Mouse (Mus musculus) cerebellum, adult 9-11 months (tissue): ENCODE results near the gene Zc3h7a.
A peak's percentile ranks its signal among the peaks of the same experiment; 100 is the strongest.
"Not testable (repeated sequence)": the region's sequence is repeated elsewhere in the genome, so short reads cannot be mapped to it uniquely, and the experiment has no call there.

ENCODE experiments used
- DNase-seq: peaks from one replicate; pipeline ENCODE4 v3.0.0; 2022

Zc3h7a gene

DNA sequence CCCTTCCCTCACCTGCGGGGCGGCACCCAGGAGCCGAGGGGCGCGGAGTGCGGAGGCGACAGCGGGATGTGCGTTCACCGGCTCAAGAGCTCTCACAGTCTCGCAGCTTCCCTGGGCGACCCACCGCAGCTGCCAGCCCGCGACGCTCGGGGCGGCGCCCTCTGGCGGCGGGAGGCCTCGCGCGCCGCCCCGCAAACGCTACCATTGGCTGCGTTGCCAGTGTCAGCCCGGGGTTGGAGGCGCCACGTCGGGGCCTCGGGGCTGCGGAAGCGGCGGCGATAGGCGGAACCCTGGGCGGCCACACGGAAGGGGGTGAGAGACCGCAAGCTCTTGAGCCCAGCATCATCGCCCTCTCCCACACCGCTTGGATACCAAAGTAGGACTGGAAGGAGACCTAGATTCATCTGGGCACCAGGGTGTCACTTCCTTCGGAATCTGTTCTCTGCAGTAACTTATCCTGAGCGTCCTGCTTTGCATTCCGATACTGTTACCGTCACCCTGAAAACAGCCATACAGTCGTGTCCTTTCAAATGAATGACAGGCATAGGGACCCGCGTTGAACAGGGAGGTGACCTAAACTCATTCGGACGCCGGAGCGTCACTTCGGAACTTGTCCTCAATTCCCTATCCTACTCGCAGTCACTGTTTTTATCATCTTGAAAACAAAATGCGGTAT, at the start of gene Zc3h7a:
Gene Zc3h7a, minus strand, starts transcription at position 186 of the 676 bp plus-strand sequence.
- peak; percentile 92 for DNase-seq

- no peak for DNase-seq
These were observed 41.6 kb upstream of the Zc3h7a start for GRCm38 (mm10) chr16:11217801-11218200.

DNA sequence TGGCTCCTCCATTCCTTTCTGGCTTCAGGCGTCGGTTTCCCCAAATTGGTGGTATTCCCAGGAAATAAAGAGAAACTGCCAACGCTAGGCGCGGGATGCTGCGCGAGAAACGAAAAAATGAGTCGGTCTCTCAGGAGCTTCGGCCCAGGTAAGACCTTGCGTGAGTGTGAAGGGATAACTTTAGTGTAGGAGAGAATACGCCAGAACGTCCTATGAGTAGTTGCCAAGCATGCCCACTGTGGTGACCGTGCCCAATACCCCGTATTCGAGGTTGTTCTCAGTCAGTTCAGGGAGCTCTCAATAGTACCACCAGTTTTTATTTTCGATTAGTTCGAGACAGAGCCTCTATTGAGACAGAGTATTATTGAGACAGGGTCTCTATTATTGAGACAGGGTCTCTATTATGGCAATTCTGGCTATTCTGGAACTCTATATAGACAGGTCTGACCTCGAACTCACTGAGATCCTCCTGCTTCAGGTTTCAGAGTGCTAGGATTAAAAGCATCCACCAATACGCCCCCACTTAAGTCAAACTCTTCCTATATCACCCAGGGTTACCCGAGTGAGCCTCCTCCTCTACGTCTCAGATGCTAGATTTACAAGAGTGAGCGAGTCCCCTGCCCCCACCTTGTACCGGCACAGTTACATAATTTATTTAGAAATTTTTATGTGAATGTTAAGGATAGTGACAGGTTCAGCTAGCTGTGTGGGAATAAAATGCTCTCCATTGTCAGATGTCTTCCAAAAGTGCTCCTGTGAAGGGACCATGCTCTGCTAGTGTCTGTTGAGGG, 27.6 kb upstream of the Zc3h7a start:
- no peak for DNase-seq

GRCm38 (mm10) chr16:11202571-11203554, 26.7 kb upstream of the Zc3h7a start, which contains the start of gene Rsl1d1:
Gene Rsl1d1, minus strand, starts transcription at chr16:11203331.
- DNase-seq = peak; percentile 89

DNA sequence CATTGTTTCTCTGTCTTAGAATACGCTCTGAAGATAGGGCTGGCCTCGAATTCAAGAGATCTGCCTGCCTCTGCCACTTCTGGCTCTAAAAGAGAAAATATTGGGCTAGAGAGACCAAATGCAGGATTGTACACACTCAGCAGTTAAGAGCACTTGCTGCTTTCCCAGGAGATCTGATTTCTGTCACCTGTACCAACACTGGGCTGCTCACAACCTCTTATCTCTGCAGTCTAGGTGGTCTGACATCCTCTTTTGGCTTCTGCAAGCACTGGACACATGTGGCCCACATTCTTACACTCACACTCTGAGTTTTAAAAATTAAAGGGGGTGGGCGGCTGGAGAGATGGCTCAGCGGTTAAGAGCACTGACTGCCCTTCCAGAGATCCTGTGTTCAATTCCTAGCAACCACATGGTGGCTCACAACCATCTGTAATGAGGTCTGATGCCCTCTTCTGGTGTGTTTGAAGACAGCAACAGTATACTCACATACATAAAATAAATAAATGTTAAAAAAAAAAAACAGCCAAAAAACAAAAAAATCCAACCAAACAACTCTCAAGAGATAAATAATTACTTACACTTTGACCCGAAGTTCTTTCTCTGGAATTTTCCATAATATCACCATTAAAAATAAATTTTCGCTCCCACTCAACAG, 25.7 kb upstream of the Zc3h7a start:
- no peak for DNase-seq

- no peak for DNase-seq
These were observed 24.1 kb upstream of the Zc3h7a start for GRCm38 (mm10) chr16:11200247-11200646.

- no peak for DNase-seq
These were observed 22.3 kb upstream of the Zc3h7a start for GRCm38 (mm10) chr16:11198467-11198866.

- no peak for DNase-seq
These were observed 20.9 kb upstream of the Zc3h7a start for GRCm38 (mm10) chr16:11197052-11197451.

- no peak for DNase-seq
These were observed 17.0 kb upstream of the Zc3h7a start for GRCm38 (mm10) chr16:11193231-11193630.

DNA sequence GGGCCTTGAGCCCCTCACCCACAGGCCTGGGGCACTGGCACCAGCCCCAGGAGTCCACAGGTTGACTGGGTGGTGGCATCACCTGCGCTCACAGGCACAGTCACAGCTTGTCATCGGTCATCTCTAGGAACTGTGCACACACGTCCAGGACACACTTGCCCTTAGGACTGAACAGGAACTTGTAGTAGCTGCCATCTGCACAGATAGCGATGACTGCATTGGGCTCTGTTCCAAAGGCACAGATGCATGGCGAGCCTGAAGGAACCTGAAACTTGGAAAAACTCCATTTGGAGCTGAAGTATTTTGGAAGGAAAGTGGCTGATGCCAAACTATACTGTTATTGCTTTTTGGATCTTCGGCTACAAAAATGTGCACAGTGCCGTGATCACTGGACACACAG, 14.0 kb upstream of the Zc3h7a start:
- DNase-seq = peak; percentile 77

GRCm38 (mm10) chr16:11177404-11177803, 1.2 kb upstream of the Zc3h7a start:
- no peak for DNase-seq

DNA sequence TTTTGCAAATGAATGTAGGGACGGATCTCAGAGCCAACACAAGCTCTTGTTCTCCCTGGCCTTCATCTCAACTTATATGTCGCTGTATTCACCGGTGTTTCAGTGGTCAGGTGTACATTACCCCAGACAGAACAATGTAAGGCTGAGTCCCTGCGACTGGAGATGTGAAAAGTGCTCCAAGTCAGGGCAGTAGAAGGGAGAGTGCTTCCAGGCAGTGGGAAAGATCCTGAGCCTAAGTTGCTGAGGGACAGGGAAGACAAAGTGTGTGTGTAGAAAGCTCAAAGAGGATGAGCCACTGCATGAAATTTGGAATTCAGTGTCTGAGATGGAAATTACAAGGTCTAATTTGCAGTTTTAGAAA, 671 bp upstream of the Zc3h7a start:
- no peak for DNase-seq

- no peak for DNase-seq
These were observed 545 bp downstream of the Zc3h7a start for GRCm38 (mm10) chr16:11175489-11176207.

GRCm38 (mm10) chr16:11175100-11175488, 1.1 kb downstream of the Zc3h7a start:
- DNase-seq = no peak

DNA sequence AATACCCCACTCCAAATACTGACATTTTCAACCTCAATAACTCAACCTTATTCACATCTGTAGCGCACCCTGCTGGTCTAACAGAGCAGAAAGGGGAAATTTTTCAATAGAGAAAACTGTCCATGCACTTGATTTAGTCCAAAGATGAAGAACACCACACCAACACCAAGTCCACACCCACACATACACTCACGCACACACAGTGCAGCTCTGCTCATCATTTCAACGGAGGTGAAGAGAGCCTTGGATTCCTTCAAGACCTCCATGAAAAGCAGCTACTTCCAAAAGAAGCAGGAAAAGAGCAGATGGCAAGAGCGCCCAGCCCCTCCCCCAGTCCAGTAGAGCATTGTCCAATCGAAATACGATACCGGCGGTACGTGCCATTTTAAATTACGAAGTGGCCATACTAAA, 1.5 kb downstream of the Zc3h7a start:
- peak; percentile 42 for DNase-seq

- DNase-seq = no peak
These were observed 4.5 kb downstream of the Zc3h7a start for GRCm38 (mm10) chr16:11171679-11172078.

DNA sequence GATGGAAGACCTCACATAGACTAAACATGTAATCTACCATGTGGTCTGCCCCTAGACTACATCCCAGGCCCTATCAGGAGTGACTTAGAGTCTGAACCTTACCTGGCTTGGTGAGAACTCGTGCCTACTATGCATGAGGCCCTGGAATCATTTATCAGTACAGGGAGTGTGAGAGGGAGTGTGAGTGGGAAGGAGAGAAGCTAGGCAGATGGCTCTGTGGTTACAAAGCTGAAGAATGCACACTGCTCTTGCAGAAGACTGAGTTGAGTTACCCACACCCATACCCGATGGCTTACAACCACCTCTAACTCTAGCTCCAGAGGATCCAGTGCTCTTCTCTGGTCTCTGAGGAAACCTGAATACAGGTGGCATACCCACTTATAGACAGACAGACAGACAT, 9.8 kb downstream of the Zc3h7a start:
- DNase-seq = no peak

- no peak for DNase-seq
These were observed 11.4 kb downstream of the Zc3h7a start for GRCm38 (mm10) chr16:11164695-11165255.

GRCm38 (mm10) chr16:11157721-11158120, 18.5 kb downstream of the Zc3h7a start:
- not testable (repeated sequence) for DNase-seq

- no peak for DNase-seq
These were observed 21.7 kb downstream of the Zc3h7a start for GRCm38 (mm10) chr16:11154500-11154899.

GRCm38 (mm10) chr16:11143706-11144483, 32.3 kb downstream of the Zc3h7a start:
- peak; percentile 98 for DNase-seq
